Comparison of ENCODE assay signal across 8 mouse cellular contexts in genomic region chr10:76531828-76532227, GRCm38 (mm10). TPM values are rescaled to one million over a fixed set of nuclear protein-coding genes. Genes with fewer than 3 reads are reported as not detected.
DNase-seq lines count a peak whose midpoint lies in the region; ATAC-seq and TF ChIP-seq lines count a peak whose summit lies in the region.

No protein-coding gene starts in this region.

- H3K27me3 ChIP-seq in heart, embryonic 15.5 days: no peaks in the 10 kb centered on the region
- peaks cover 6% of the 10 kb centered on the region for H3K27me3 ChIP-seq in Patski
- no peaks in the 10 kb centered on the region for H3K27me3 ChIP-seq in hindbrain, embryonic 10.5 days (ENCODE audit: insufficient read depth, poor library complexity, severe bottlenecking)
- H3K27me3 ChIP-seq in midbrain, embryonic 12.5 days: no peaks in the 10 kb centered on the region

- POLR2A ChIA-PET in Patski (lab: Charles Lee): no interaction called here

- peaks cover 19% of the 10 kb centered on the region for H3K4me1 ChIP-seq in heart, embryonic 15.5 days (replicated peaks)
- peaks cover 37% of the 10 kb centered on the region for H3K4me1 ChIP-seq in hindbrain, embryonic 10.5 days (replicated peaks)
- H3K4me1 ChIP-seq in midbrain, embryonic 12.5 days: peaks cover 28% of the 10 kb centered on the region

- peak overlapping the region; percentile 75 for H3K27ac ChIP-seq in heart, embryonic 15.5 days
- H3K27ac ChIP-seq in hindbrain, embryonic 10.5 days: peak overlapping the region; percentile 86
- H3K27ac ChIP-seq in midbrain, embryonic 12.5 days (replicated peaks): peak overlapping the region; percentile 79

- no peak for DNase-seq in heart, adult 18-20 months
- no peak for DNase-seq in Patski (ENCODE audit: low read depth, low spot score)
- no peak for DNase-seq in hindbrain, embryonic 10.5 days (ENCODE audit: low spot score)
- DNase-seq in layer of hippocampus, postnatal 36 days: no peak
- DNase-seq in adrenal gland, postnatal 4 days (ENCODE audit: low spot score in 2 of 2): no peak
- DNase-seq in kidney, adult 18-20 months: no peak

- peak overlapping the region; percentile 96 for H3K4me2 ChIP-seq in heart, embryonic 15.5 days
- H3K4me2 ChIP-seq in midbrain, embryonic 12.5 days (replicated peaks): peak overlapping the region; percentile 81

- CTCF ChIA-PET in Patski (lab: Charles Lee): no interaction called here

- H3K9ac ChIP-seq in heart, embryonic 15.5 days: peak overlapping the region; percentile 81
- peak overlapping the region; percentile 85 for H3K9ac ChIP-seq in midbrain, embryonic 12.5 days (replicated peaks)

- WGBS in heart, embryonic 15.5 days: 1% methylated on average over 14 of the region's 14 CpGs
- under 1% methylated on average over 14 of the region's 14 CpGs for WGBS in hindbrain, embryonic 10.5 days
- 1% methylated on average over 14 of the region's 14 CpGs for WGBS in midbrain, embryonic 12.5 days

- in situ Hi-C loops in Patski (cut with MboI; ENCODE audit: low pct_unique_long_range_greater_than_20kb): no loop called here

- peak overlapping the region; percentile 77 for H3K4me3 ChIP-seq in heart, embryonic 15.5 days
- peak overlapping the region; percentile 71 for H3K4me3 ChIP-seq in hindbrain, embryonic 10.5 days
- H3K4me3 ChIP-seq in midbrain, embryonic 12.5 days: peak overlapping the region; percentile 80

- H3K36me3 ChIP-seq in heart, embryonic 15.5 days: peaks cover 10% of the 10 kb centered on the region; the same call in 1 of the 2 replicates
- peaks cover 43% of the 10 kb centered on the region for H3K36me3 ChIP-seq in hindbrain, embryonic 10.5 days
- H3K36me3 ChIP-seq in midbrain, embryonic 12.5 days: peaks cover 36% of the 10 kb centered on the region

- no peaks in the 10 kb centered on the region for H3K9me3 ChIP-seq in heart, embryonic 15.5 days (replicated peaks)
- no peaks in the 10 kb centered on the region for H3K9me3 ChIP-seq in hindbrain, embryonic 10.5 days
- H3K9me3 ChIP-seq in midbrain, embryonic 12.5 days: no peaks in the 10 kb centered on the region

- TF ChIP-seq CTCF in Patski (IDR thresholded peaks at IDR 0.05): no peak

- ATAC-seq in heart, embryonic 15.5 days (replicated peaks; ENCODE audit: insufficient number of reproducible peaks, insufficient read depth, low FRiP score, low read depth): no peak
- ATAC-seq in Patski: peak; percentile 23
- ATAC-seq in midbrain, embryonic 12.5 days (ENCODE audit: low FRiP score, low read depth): peak; percentile 23; the same call in 1 of the 2 replicates

RNA-seq across cellular contexts. Expression of gene Lss, which starts 0.4 kb away (rescaled TPM):
- 8.3 and 9.6 TPM in 2 replicates for polyA plus RNA-seq in heart, embryonic 15.5 days (2015; fragmentation: Nextera tagmentation; extraction: Ambion mirVana)
- 1 to 10 TPM; 7.1 to 8.0 TPM for total RNA-seq in heart, adult 18-20 months (2021)
- 17.4 TPM for polyA plus RNA-seq in Patski (2021)
- polyA plus RNA-seq in hindbrain, embryonic 10.5 days (2016; fragmentation: Nextera tagmentation; extraction: Ambion mirVana): 56.1 and 60.3 TPM in 2 replicates
- 58.2 and 61.2 TPM in 2 replicates for polyA plus RNA-seq in midbrain, embryonic 12.5 days (2016; fragmentation: Nextera tagmentation; extraction: Ambion mirVana)
- 10 to 100 TPM; 35.6 to 37.8 TPM for total RNA-seq in layer of hippocampus, postnatal 36 days (2021)
- total RNA-seq in adrenal gland, postnatal 4 days (2021): 10 to 100 TPM; 20.8 to 26.6 TPM

RNA-seq across cellular contexts. Expression of gene Spatc1l, which starts 30.2 kb away (rescaled TPM):
- polyA plus RNA-seq in heart, embryonic 15.5 days (2015; fragmentation: Nextera tagmentation; extraction: Ambion mirVana): not detected in 2 replicates
- not detected for total RNA-seq in heart, adult 18-20 months (2021)
- not detected for polyA plus RNA-seq in Patski (2021)
- polyA plus RNA-seq in hindbrain, embryonic 10.5 days (2016; fragmentation: Nextera tagmentation; extraction: Ambion mirVana): 0.16 TPM in 1 of 2 replicates, not detected in the other
- polyA plus RNA-seq in midbrain, embryonic 12.5 days (2016; fragmentation: Nextera tagmentation; extraction: Ambion mirVana): 0.41 TPM in 1 of 2 replicates, not detected in the other
- total RNA-seq in layer of hippocampus, postnatal 36 days (2021): not detected
- not detected for total RNA-seq in adrenal gland, postnatal 4 days (2021)

RNA-seq across cellular contexts. Expression of gene Ftcd, which starts 43.6 kb away (rescaled TPM):
- 3.3 and 3.5 TPM in 2 replicates for polyA plus RNA-seq in heart, embryonic 15.5 days (2015; fragmentation: Nextera tagmentation; extraction: Ambion mirVana)
- not detected for total RNA-seq in heart, adult 18-20 months (2021)
- polyA plus RNA-seq in Patski (2021): 0.17 TPM
- polyA plus RNA-seq in hindbrain, embryonic 10.5 days (2016; fragmentation: Nextera tagmentation; extraction: Ambion mirVana): not detected in 2 replicates
- not detected in 2 replicates for polyA plus RNA-seq in midbrain, embryonic 12.5 days (2016; fragmentation: Nextera tagmentation; extraction: Ambion mirVana)
- total RNA-seq in layer of hippocampus, postnatal 36 days (2021): not detected
- 10 to 100 TPM in 1 of 2 experiments, under 1 TPM in 1; 0.62 to 16.4 TPM for total RNA-seq in adrenal gland, postnatal 4 days (2021)
